Mouse (Mus musculus): ENCODE results near the gene Pef1.

Gene Pef1

GRCm38 (mm10) chr4:130102111-130102651 is at the start of gene Pef1:
Pef1 (plus strand) TSS chr4:130102558.
- no peak for DNase-seq (ENCODE audit: low read depth in 2 of 2, low spot score in 2 of 2)

- no peak for DNase-seq (ENCODE audit: low read depth in 2 of 2, low spot score in 2 of 2)
Observed at GRCm38 (mm10) chr4:130053111-130053510, 49.2 kb upstream of the Pef1 start.

- DNase-seq (ENCODE audit: low read depth in 2 of 2, low spot score in 2 of 2), result no peak
Observed at GRCm38 (mm10) chr4:130054727-130055126, 47.6 kb upstream of the Pef1 start.

DNA sequence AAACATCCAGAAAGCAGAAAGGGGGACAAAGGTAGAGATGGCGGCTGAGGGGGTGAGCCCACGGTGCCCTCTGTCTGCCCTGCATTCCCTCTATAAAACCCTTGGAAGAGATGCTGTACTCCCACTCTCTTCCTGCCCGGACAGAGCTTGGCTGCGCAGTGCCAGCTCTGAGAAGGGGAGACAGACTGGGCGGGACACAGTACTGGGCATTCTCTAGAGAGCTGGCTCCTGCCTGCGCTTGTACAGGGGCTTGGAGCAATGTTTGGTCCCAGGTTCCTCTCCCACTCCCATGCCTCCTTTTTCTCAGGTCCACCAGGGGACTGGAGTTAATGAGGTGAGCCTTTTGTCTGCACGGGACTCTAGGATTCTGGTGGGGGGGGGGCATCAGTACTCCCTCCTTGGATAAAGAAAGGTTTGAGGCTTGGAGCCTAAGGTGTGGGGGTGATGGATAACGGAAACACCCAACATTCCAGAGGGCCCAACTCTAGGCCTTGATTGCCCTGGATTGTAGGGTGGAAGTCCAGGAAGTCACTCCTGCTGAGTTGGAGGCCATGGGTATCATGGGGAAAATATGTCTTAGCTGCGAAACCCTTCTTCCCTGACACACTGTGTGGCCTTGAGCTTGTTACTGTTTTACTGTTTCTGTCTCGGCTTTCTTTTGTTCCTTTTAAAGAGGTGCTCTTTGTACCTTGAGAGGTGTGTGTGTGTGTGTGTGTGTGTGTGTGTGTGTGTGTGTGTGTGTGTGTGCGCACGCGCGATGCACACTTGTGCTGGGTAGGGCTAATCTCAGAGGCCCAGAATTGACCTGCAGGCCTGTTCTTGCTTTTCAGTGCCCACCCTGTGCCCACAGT is 47.0 kb upstream of the Pef1 start:
- no peak for DNase-seq (ENCODE audit: low read depth in 2 of 2, low spot score in 2 of 2)

DNA sequence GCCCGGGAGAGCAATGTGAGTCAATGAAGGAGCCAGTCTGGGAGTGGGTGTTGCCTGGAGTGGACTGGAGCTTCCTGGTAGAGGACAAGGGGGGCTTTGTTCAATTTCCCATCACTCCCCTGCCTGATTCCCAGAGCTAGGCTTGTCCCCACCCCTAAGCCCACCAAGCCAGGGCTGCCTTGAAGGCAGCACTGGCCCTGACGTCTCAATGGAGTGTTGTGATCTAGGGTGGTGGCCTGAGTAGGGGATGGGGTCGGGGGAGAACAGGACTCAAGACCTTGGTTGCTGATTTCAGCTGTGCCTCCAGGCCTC is 46.4 kb upstream of the Pef1 start:
- DNase-seq (ENCODE audit: low read depth in 2 of 2, low spot score in 2 of 2), result no peak

GRCm38 (mm10) chr4:130056471-130056870 is 45.9 kb upstream of the Pef1 start:
- no peak for DNase-seq (ENCODE audit: low read depth in 2 of 2, low spot score in 2 of 2)

DNA sequence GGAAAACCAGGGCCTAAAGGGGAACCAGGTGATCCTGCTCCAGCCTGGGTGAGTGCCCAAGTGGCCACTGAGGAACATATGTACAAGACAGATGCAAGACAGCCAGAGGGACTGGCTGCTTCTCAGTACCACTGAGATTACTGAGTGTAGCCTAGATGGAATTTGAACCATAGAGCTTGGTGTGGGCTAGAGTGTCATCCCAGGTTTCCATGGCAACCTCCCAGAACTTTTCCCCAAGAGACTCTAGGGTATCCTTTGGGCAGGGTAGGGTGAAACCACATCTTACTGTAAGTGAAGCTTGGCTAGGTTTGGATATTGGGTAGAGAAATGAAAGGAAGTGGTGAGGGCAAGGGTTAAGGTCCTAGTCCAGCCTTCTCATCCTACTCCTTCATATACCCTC is 41.4 kb upstream of the Pef1 start:
- no peak for DNase-seq (ENCODE audit: low read depth in 2 of 2, low spot score in 2 of 2)

GRCm38 (mm10) chr4:130063191-130063590 is 39.2 kb upstream of the Pef1 start:
- no peak for DNase-seq (ENCODE audit: low read depth in 2 of 2, low spot score in 2 of 2)

GRCm38 (mm10) chr4:130066816-130067215 is 35.5 kb upstream of the Pef1 start:
- peak; percentile 19 to 36 for DNase-seq (ENCODE audit: low read depth in 2 of 2, low spot score in 2 of 2)

DNA sequence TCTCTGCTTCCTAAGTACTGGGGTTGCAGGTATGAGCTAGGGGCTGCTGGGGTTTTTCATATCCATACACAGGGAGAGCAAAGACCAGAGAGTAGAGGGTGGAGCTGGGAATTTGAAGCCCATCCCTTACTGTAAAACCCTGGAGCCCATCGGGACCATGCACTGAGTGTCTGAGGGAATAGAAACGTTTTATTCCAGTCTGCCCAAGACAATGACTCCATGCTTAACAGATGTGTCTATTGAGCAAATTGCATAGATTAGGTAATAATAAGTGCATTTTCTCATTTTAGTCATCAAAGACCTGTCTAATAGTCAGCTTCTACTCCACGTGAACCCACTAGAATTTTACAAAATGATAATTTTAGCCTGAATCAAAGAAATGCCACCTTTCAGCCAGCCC is 31.8 kb upstream of the Pef1 start:
- DNase-seq (ENCODE audit: low read depth in 2 of 2, low spot score in 2 of 2), result no peak

DNA sequence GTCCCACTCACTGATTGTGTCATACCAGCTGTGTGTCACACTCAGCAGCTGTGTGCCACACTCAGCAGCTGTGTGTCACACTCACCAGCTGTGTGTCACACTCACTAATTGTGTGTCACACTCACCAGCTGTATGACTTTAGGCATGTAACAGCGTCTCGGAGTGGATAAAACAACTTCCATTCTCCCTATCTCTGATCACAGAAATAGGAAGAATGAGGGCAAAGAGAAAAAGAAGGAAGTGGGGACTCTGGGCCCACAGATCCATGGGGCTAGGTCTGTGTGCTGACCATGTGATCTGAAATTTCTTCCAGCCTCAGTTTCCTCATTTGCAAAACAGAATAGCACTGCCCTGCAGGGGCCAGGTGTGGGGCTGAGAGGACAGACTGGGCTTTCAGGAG is 30.6 kb upstream of the Pef1 start:
- no peak for DNase-seq (ENCODE audit: low read depth in 2 of 2, low spot score in 2 of 2)

DNA sequence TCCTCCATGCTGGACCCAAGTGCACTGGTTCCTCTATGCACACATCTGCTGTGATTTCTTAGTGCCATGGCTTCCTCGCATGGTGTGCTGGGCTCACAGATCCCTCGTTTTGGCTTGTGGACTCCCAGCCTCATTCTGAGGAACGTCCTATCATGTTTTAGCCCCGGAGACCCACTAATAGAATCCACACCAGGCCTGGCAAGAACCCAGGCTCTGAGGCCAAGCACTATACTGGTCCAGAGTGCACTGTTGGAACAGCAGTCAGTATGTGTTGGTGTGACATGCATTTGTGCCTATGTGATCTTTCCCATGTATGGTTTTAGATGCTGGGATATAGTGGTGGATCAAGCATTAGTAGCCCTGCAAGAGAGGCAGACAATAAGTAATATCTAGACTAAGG is 29.0 kb upstream of the Pef1 start:
- DNase-seq (ENCODE audit: low read depth in 2 of 2, low spot score in 2 of 2), result no peak

DNA sequence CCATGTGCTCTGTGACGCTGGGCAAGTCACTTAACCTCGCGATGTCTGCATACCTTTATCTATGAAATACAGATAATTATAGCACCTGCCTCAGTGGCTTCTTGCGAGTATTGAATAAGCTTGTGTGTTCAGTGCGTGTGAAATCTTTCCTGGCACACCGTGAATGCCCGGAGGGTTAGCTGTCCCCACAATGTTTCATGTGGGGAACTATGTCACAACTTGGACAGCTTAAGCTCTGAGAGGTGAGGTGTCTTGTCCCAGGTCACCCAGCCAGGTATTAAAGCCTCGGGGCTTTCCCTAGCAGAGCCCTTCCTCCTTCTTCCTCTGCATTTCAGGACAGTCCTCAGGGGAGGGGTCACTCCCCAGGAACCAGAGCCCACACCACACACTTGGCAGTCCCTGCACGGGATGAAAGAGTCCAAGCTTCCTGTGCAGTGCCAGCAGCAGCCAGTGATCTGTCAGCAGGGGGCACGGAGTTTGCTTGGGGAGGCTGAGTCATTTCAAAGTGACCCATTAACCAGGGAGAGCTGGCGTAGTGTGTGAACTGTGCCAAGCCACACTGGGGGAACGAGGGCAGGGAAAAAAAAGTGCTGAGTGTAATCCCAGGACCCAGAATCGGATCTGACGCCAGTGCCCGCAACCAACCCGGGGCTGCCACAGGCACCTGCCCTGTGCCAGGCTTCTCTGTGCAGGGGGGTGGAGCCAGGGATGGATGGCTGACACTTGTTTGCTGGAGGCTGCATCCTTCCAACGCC is 27.4 kb upstream of the Pef1 start:
- no peak for DNase-seq (ENCODE audit: low read depth in 2 of 2, low spot score in 2 of 2)

- DNase-seq (ENCODE audit: low read depth in 2 of 2, low spot score in 2 of 2), result no peak
Observed at GRCm38 (mm10) chr4:130076856-130077255, 25.5 kb upstream of the Pef1 start.

DNA sequence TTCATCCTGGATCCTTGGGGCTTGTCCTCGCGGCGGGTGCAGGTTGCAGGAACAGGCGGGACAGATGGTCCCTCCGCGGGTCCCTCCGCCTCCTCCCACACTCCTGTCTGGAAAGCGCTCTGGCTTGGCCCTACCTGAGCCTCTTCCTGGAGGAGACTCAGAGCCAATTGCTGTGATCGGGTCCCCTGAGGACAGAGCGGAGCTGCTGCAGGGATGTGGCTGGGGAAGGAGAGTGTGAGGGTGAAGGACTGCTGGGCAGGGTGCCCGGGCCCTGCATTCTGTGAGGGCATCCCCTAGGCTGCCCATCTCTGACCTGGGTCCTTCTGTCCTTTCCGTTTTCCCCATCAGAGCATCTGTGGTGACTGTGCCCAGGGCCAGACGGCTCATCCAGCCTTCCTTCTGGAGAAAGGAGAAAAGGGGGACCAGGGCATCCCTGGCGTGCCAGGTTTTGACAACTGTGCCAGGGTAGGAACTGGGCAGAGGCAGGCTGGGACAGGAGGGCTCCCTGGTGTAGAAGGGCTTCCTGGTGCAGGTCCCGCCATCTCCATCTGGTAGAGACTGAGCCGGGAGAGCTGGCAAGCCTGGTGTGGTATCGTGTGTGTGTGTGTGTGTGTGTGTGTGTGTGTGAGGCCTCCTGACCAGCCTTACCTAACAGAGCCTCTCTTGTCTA is 23.4 kb upstream of the Pef1 start:
- no peak for DNase-seq (ENCODE audit: low read depth in 2 of 2, low spot score in 2 of 2)

- DNase-seq (ENCODE audit: low read depth in 2 of 2, low spot score in 2 of 2), result no peak
Observed at GRCm38 (mm10) chr4:130079521-130079920, 22.8 kb upstream of the Pef1 start.

- DNase-seq (ENCODE audit: low read depth in 2 of 2, low spot score in 2 of 2), result no peak
Observed at GRCm38 (mm10) chr4:130081345-130082190, 20.8 kb upstream of the Pef1 start.

DNA sequence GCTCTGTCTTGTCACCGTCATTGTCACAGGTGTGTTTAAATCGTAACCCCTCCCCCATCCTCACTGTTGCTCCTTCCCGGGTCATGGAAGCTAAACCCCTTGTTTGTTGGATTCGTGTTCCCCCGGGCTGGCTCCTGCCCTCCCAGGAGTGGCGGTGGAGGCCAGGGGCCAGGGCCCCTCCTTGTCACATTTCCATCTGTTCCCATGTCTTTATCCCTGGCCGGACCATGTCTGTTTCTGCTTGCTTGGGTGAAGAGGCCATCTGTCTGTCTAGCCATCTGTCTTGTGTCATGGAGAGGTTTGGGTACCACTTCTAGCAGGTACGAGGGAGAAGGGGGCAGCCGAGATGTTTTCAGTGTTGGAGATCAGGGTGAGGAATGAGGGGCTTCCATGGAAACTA is 20.1 kb upstream of the Pef1 start:
- DNase-seq (ENCODE audit: low read depth in 2 of 2, low spot score in 2 of 2), result no peak

- no peak for DNase-seq (ENCODE audit: low read depth in 2 of 2, low spot score in 2 of 2)
Observed at GRCm38 (mm10) chr4:130084331-130084945, 17.9 kb upstream of the Pef1 start.

- no peak for DNase-seq (ENCODE audit: low read depth in 2 of 2, low spot score in 2 of 2)
Observed at GRCm38 (mm10) chr4:130085246-130085820, 17.0 kb upstream of the Pef1 start.
